Mouse (Mus musculus) C2C12 (cell line): ENCODE measurements around the gene Optc.

Source experiments
- CEBPB ChIP-seq: IDR thresholded peaks from one replicate; pipeline ENCODE4 v1.6.1; 2011; ENCODE audit warnings: low read depth, mild to moderate bottlenecking, control low read depth, moderate library complexity
- CTCF ChIP-seq: IDR thresholded peaks from one replicate; pipeline ENCODE4 v1.5.1; 2011; ENCODE audit not compliant: control insufficient read depth, insufficient read depth, insufficient read length
- MAX ChIP-seq: IDR thresholded peaks from one replicate; pipeline ENCODE4 v1.6.1; 2011; ENCODE audit warnings: mild to moderate bottlenecking, control low read depth
- MYOG ChIP-seq: IDR thresholded peaks from one replicate; pipeline ENCODE4 v1.6.1; 2011; ENCODE audit not compliant: control insufficient read depth, insufficient read length; ENCODE audit errors: extremely low read depth

GRCm38 (mm10) chr1:133885811-133886210 is 22.0 kb downstream of the Optc start:
- TF ChIP-seq CTCF (no peak), MAX (no peak), MYOG (no peak), CEBPB (no peak)
